Mouse (Mus musculus) heart, embryonic 10.5 days (tissue): ENCODE data around the gene Gas7. TPM values are rescaled to one million over a fixed set of nuclear protein-coding genes. Genes with fewer than 3 reads are reported as not detected.

Experiments
- DNase-seq: peaks from one replicate; pipeline ENCODE4 v3.0.0-alpha.2; 2017; ENCODE audit warnings: low spot score
- H3K27ac ChIP-seq: fragments of 300-500 bp; sonication (generic); 2 replicates; pipeline ENCODE4 v1.5.1; 2016; ENCODE audit warnings: mild to moderate bottlenecking
- H3K27me3 ChIP-seq: fragments of 300-500 bp; sonication (generic); 2 replicates; pipeline ENCODE4 v1.6.1; 2016; ENCODE audit warnings: mild to moderate bottlenecking; ENCODE audit not compliant: poor library complexity, insufficient read depth, severe bottlenecking
- H3K36me3 ChIP-seq: fragments of 300-500 bp; sonication (generic); 2 replicates; pipeline ENCODE4 v1.6.1; 2016; ENCODE audit warnings: mild to moderate bottlenecking, moderate library complexity
- H3K4me1 ChIP-seq: fragments of 300-500 bp; sonication (generic); 2 replicates; pipeline ENCODE4 v1.6.1; 2016; ENCODE audit warnings: mild to moderate bottlenecking
- H3K4me3 ChIP-seq: fragments of 300-500 bp; sonication (generic); 2 replicates; pipeline ENCODE4 v1.5.1; 2016; ENCODE audit warnings: mild to moderate bottlenecking, moderate library complexity
- H3K9me3 ChIP-seq: fragments of 300-500 bp; sonication (generic); 2 replicates; pipeline ENCODE4 v1.6.1; 2016; ENCODE audit warnings: mild to moderate bottlenecking, moderate library complexity
- WGBS: fragments of 180-500 bp; shearing (Covaris S2); methylation state at CpG from one replicate; pipeline ENCODE4 v1.1.7; 2016; 5-methylcytosine and 5-hydroxymethylcytosine counted together
- polyA plus RNA-seq: library from polyadenylated mRNA; unstranded; fragments of >200 nt; fragmentation: Nextera tagmentation; extraction: Ambion mirVana; gene quantifications from 2 replicates; pipeline ENCODE4 v1.2.1, GENCODE M21; 2016

The Gas7 gene
- polyA plus RNA-seq, 1 experiment from 2014 or later, result 3.0 TPM

DNA sequence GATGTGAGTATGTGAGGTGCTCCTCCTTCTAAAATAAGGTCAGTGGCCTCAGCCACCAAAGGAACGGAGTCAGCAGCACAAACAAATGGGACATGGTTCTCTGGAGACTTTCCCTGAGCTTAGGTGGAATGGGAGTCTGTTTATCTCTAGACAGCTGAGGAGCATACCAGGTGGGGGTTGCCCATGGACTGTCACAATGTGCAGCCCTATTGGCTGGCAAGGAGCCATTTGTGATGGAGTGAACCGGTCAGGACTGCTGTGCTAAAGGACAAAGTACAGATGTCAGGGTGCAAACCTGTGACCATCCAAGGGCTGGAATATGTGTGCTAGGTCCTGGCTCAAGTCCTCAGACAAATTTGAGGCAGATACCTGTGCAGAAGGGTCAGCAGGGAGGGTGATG is 173.3 kb downstream of the Gas7 start:
- no peak for DNase-seq
- Histone ChIP-seq H3K4me1 (peaks cover 12% of the 10 kb centered on the region; the same call in 1 of the 2 replicates), H3K27me3 (no peaks in the 10 kb centered on the region), H3K27ac (no peak overlapping the region), H3K4me3 (no peak overlapping the region), H3K9me3 (no peaks in the 10 kb centered on the region), H3K36me3 (no peaks in the 10 kb centered on the region)
- WGBS, result 58% methylated on average over 2 of the region's 2 CpGs

DNA sequence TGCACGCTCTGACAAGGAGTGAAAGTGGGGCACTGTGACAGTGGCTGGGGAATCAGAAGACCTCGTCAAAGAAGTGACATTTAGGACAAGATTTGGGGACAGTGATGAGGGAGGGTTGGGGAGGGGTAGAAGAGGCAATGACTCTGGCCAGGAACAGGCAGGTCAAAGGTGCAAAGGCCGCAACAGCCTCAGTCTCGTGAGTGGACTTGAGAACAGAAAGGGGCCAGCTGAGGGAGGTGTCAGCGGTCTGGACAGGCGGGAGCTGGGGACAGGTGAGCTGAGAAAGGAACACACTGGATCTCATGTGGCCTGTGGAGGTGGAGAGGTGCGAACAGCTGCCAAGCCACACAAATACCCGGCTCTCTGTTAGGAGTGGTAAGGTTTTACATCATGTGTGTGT is 177.7 kb downstream of the Gas7 start:
- 73% methylated on average over 8 of the region's 8 CpGs for WGBS
- Histone ChIP-seq H3K36me3 (no peaks in the 10 kb centered on the region), H3K4me1 (peaks cover 12% of the 10 kb centered on the region; the same call in 1 of the 2 replicates), H3K27me3 (no peaks in the 10 kb centered on the region), H3K9me3 (no peaks in the 10 kb centered on the region), H3K4me3 (no peak overlapping the region), H3K27ac (no peak overlapping the region)
- no peak for DNase-seq

DNA sequence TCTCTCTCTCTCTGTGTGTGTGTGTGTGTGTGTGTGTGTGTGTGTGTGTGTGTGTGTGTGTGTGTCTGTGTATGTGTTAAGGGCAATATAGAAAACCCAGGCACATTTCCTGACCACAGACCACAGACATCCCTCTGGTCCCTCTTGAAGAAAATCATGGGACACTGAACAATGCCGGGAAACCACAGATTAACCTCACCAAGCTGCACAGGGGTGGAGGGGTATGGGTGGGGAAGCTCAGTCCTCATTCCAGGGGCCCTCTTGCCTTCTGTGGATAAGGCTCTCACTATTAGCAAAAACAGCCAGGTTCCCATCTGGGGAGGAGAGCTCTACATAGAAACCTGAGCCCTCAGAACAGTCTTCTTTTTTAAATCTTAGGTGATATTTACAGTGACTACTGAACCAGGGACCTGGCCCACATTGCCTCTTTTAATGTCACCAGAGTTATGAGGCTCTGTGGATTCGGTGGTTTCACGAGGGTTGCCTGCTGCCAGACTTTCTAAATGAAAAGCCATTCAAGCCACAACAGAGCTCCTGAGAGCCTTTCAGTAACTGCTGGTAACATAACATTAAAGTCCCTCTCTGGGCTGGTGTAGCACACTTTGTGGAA is 178.5 kb downstream of the Gas7 start:
- 74% methylated on average over 3 of the region's 3 CpGs for WGBS
- H3K9me3 ChIP-seq, result no peaks in the 10 kb centered on the region

DNA sequence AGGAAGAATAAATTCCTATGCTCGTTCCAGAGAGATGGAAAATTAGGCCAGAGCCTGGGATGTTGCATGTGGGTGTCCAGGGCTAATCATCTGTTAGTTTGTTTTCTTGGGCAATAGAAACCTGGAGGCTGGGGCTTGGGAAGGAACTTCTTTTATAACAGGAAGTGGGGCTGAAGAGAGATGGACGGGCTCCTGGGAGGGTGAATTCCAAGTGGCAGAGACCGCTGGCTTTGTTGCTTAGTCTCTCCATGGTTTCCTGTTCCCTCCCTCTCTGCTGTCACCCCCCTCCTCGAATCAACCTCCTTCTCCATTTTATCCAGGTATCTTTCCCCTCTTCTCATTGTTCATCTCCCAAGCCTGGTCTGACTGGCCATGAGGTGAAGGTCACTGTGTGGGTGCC is 181.0 kb downstream of the Gas7 start:
- Histone ChIP-seq H3K9me3 (no peaks in the 10 kb centered on the region), H3K4me1 (0 out of 2 replicates have a peak, but pooled peaks cover 3% of the 10 kb centered on the region), H3K36me3 (no peaks in the 10 kb centered on the region), H3K27ac (no peak overlapping the region), H3K4me3 (no peak overlapping the region), H3K27me3 (no peaks in the 10 kb centered on the region)
- no peak for DNase-seq
- 51% methylated on average over 4 of the region's 4 CpGs for WGBS

More for the DNA sequence above, 178.5 kb downstream of the Gas7 start:
- no peak overlapping the region for H3K4me3 ChIP-seq
- no peaks in the 10 kb centered on the region for H3K27me3 ChIP-seq
- H3K4me1 ChIP-seq, result peaks cover 4% of the 10 kb centered on the region; the same call in 1 of the 2 replicates
- no peak for DNase-seq
- no peaks in the 10 kb centered on the region for H3K36me3 ChIP-seq
- H3K27ac ChIP-seq, result no peak overlapping the region

DNA sequence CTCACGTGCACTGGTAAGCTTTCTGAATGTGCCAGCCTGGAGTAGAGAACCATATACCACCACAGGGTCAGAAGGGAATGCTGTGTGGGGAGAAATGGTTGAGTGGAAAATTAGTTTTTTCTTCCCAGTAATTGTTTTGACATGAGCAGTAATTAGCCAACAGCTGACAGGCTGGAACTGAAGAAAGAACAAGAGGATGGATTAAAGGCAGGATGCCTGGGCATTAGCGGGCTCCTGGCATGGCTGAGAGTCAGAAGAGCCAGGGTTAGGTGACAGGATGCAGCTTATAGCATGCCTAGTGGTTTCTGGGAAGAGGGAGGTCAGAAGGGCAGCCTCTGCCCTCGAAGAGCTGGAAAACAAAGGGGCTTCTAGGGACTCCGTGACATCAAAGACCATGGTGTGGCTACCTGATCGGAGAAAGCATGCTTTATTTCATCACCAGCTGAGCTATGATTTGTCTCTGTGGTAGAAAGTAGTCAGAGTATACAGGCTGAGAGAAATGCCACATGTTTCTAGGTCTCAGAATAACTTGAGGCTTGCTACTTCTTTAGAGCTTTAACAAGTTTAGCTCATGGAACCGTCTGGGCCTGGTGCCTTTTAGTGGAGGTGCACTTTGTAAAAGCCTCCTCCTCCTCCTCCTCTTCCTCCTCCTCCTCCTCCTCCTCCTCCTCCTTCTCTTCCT is 181.8 kb downstream of the Gas7 start:
- no peaks in the 10 kb centered on the region for H3K9me3 ChIP-seq
- no peak overlapping the region for H3K27ac ChIP-seq
- no peaks in the 10 kb centered on the region for H3K27me3 ChIP-seq
- H3K4me1 ChIP-seq, result 0 out of 2 replicates have a peak, but pooled peaks cover 3% of the 10 kb centered on the region
- H3K4me3 ChIP-seq, result no peak overlapping the region
- 66% methylated on average over 6 of the region's 6 CpGs for WGBS
- no peak for DNase-seq
- no peaks in the 10 kb centered on the region for H3K36me3 ChIP-seq

DNA sequence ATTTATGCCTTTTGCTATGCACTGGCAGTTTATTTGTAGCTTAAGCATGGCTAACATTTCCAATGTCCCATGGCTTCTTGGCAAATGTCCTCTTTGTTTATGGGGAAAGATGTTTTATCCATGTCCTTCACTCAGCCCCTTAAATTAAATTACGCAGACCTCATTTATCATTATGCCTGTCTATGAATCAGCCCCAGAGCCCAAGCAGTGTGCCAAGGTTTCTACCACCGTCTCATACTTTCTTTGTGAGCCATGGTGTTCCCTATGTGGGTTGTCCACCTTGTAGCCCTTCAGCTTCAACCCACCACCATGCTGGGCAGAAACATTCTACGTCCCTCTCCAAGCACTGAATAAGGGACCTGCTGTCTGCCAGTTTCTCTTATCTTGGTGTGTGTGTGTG is 183.2 kb downstream of the Gas7 start:
- Histone ChIP-seq H3K27me3 (no peaks in the 10 kb centered on the region), H3K27ac (no peak overlapping the region), H3K4me3 (no peak overlapping the region), H3K9me3 (no peaks in the 10 kb centered on the region), H3K4me1 (peaks cover 4% of the 10 kb centered on the region; the same call in 1 of the 2 replicates), H3K36me3 (no peaks in the 10 kb centered on the region)
- 83% methylated on average over 3 of the region's 3 CpGs for WGBS
- no peak for DNase-seq

DNA sequence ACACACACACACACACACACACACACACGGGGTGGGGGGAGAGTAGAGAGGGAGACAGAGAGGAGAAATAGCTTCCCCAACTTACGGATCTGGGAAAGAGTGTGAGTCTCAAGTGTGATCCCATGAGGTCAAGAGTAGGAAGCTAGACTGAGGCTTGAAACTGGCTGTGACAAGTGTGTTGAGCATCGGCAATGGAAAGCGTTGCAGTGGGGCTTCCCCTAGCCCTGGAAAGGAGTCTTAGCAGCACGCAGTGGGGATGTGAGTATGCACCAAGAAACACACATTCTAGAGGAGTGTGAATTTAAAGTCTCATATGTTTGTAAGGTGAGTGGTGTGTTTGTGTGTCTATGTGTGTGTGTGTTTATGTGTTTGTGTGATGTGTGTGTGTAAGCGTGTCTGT is 185.1 kb downstream of the Gas7 start:
- no peak overlapping the region for H3K4me3 ChIP-seq
- H3K4me1 ChIP-seq, result peaks cover 4% of the 10 kb centered on the region; the same call in 1 of the 2 replicates
- H3K27ac ChIP-seq, result no peak overlapping the region
- no peaks in the 10 kb centered on the region for H3K9me3 ChIP-seq
- no peaks in the 10 kb centered on the region for H3K36me3 ChIP-seq
- H3K27me3 ChIP-seq, result no peaks in the 10 kb centered on the region
- 83% methylated on average over 6 of the region's 6 CpGs for WGBS
- DNase-seq, result no peak

DNA sequence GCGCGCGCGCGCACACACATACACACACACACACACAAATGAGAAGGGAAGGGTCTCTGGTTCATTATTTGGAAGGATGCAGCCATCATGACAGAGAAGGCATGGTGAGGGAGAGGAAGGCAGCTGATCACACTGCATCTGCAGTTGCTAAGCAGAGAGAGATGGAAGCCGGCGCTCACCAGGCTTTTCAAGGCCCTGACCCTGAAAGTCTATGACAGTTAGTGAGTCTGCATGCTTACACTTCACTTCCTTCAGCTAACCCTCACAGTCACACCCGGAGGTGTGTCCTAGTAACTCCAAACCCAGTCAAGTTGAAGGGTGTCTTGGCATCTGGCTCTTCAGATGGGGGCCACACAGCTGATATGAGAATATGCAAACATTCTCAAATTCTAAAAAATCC is 187.2 kb downstream of the Gas7 start:
- WGBS, result 94% methylated on average over 8 of the region's 8 CpGs

DNA sequence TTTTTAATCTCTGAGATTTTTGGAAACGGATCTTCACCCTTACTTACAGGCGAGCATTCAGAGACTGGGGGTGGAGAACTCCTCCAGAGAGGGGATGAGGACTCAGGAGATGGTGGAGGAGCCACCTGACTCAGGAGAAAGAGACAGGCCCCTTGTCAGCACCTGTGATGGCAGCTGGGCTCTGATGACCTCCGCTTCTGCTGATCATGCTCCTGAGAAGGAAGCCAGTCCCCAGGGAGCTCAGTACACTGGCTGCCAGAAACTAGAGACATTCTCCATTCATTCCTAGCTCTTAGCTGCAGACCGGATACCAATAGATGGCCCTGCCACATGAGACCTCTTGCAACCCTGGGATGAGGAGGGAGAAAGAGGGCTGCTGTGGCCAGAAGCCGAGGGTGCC is 187.6 kb downstream of the Gas7 start:
- H3K27me3 ChIP-seq, result no peaks in the 10 kb centered on the region
- no peak for DNase-seq
- no peaks in the 10 kb centered on the region for H3K36me3 ChIP-seq
- H3K4me1 ChIP-seq, result peaks cover 4% of the 10 kb centered on the region; the same call in 1 of the 2 replicates
- WGBS, result 70% methylated on average over 5 of the region's 5 CpGs
- H3K4me3 ChIP-seq, result no peak overlapping the region
- no peaks in the 10 kb centered on the region for H3K9me3 ChIP-seq
- H3K27ac ChIP-seq, result no peak overlapping the region

More for the DNA sequence above, 187.2 kb downstream of the Gas7 start:
- Histone ChIP-seq H3K4me1 (peaks cover 4% of the 10 kb centered on the region; the same call in 1 of the 2 replicates), H3K36me3 (no peaks in the 10 kb centered on the region), H3K4me3 (no peak overlapping the region), H3K9me3 (no peaks in the 10 kb centered on the region), H3K27ac (no peak overlapping the region), H3K27me3 (no peaks in the 10 kb centered on the region)
- DNase-seq, result no peak

DNA sequence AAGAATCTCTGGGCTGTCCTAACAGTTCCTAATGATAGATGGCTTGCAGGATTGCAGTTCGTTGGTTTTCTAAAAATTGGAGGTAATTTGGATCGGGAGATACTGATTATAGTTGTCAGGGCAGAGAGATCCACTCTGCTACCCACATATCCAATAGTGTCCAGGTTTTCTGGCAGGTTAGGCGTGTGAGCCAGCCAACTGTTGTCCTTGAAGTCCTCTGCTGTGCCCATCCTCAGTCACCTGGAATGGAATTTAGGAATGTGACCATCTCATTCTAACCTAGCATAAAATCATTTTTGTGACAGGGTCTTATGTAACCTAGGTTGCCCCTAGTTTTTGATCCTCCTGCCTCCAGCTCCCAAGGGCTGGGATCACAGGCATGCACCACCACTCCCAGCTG is 188.2 kb downstream of the Gas7 start:
- Histone ChIP-seq H3K27ac (no peak overlapping the region), H3K27me3 (0 out of 2 replicates have a peak, but pooled peaks cover under 1% of the 10 kb centered on the region), H3K36me3 (no peaks in the 10 kb centered on the region), H3K9me3 (no peaks in the 10 kb centered on the region), H3K4me3 (no peak overlapping the region), H3K4me1 (peaks cover 4% of the 10 kb centered on the region; the same call in 1 of the 2 replicates)
- 87% methylated on average over 3 of the region's 3 CpGs for WGBS
- DNase-seq, result no peak

DNA sequence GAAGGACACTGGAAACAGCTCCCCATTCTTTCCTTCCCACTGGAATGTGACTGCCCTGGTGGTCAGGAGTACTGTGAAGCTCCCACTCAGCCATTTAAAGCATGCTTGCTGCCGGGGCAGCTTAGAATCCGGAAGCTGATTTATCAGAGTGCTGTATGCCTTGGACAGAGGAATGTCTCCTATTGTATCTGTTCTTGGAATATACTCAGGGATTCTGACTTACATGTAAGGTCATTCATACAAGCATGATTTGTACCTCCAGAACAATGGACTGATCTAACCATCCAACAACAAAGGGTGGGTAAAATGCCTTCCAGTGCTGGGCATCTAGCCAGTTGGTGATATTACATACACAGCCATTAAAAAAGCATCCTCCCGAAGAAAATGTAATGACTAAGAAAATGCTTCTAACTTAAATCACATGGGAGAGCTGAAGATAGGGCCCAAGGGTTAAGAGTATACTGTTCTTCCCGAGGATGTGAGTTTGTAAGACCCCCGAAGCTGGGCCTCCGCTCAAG is 189.5 kb downstream of the Gas7 start:
- no peaks in the 10 kb centered on the region for H3K9me3 ChIP-seq
- peaks cover 4% of the 10 kb centered on the region; the same call in 1 of the 2 replicates for H3K27me3 ChIP-seq
- DNase-seq, result no peak
- no peaks in the 10 kb centered on the region for H3K36me3 ChIP-seq
- H3K4me1 ChIP-seq, result peaks cover 4% of the 10 kb centered on the region; the same call in 1 of the 2 replicates
- WGBS, result 75% methylated on average over 6 of the region's 6 CpGs
- no peak overlapping the region for H3K27ac ChIP-seq
- H3K4me3 ChIP-seq, result no peak overlapping the region

DNA sequence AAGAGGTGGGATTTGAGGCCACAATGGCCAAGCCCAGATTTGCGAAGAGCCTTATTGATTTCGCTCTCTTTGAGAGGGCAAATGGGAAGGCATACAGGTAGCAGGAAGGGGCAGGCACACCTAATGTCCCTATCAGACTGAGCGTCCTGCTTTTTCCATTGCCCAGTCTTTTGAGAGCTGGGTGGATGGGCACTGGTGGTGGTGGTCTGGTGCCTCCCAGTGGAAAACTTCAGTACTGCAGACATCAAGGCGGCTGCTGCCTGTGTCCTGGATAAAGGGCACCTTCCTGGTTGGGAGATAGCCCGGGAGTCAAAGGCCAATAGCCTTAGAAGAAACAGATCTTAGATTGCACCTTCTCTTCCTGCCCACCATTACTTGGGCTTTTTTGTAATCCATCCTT is 192.5 kb downstream of the Gas7 start:
- Histone ChIP-seq H3K36me3 (no peaks in the 10 kb centered on the region), H3K4me3 (no peak overlapping the region), H3K9me3 (no peaks in the 10 kb centered on the region), H3K27ac (no peak overlapping the region), H3K27me3 (peaks cover 4% of the 10 kb centered on the region; the same call in 1 of the 2 replicates), H3K4me1 (peaks cover 11% of the 10 kb centered on the region)
- WGBS, result 23% methylated on average over 5 of the region's 5 CpGs
- no peak for DNase-seq

DNA sequence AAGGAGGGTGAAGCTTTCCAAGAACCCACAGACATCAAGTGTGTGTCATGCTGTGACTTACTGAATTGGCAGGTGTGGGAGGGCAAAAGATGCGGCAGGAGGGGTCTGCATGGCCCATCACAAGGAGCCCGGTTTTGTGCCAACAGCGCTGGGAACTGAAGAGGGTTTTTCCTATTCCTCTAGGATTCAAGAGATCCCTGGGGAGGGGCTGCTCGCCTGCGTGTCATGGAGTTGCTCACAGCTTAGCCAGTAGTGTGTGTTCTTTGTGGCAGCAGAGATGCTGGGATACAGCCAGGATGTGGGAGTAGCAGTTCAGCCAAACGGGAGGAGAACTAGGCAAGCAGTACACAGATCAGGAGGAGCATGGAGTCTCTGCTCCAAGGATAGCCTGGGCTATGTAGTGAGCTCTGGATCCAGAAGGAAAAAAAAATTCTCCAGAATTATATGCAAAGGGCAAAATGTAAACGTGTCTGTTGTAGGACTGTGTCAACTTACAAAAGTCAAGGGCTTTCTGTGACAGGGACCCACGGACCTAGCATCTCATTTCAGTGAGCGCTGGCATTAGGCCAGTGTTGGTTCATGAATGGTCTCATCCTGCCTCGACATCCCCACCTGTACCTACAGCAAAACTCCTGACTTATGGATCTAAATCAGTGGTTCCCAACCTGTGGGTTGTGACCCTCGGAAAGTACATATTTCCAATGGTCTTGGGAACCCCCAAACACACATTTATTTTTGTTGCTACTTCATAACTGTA is 193.6 kb downstream of the Gas7 start:
- Histone ChIP-seq H3K36me3 (no peaks in the 10 kb centered on the region), H3K9me3 (no peaks in the 10 kb centered on the region), H3K27me3 (peaks cover 8% of the 10 kb centered on the region; the same call in 1 of the 2 replicates), H3K4me3 (no peak overlapping the region), H3K4me1 (peaks cover 12% of the 10 kb centered on the region), H3K27ac (no peak overlapping the region)
- DNase-seq, result no peak
- WGBS, result 71% methylated on average over 11 of the region's 11 CpGs
